Mouse (Mus musculus): Measurements from ENCODE around the gene Ppcs.

Gene Ppcs

GRCm38 (mm10) chr4:119417270-119417669, 5.0 kb downstream of the Ppcs start:
- DNase-seq = no peak

GRCm38 (mm10) chr4:119415072-119415753, 7.0 kb downstream of the Ppcs start, which contains the start of gene Ccdc30:
Gene Ccdc30 (minus strand): TSS chr4:119415521.
- peak; percentile 96 to 97 for DNase-seq

DNA sequence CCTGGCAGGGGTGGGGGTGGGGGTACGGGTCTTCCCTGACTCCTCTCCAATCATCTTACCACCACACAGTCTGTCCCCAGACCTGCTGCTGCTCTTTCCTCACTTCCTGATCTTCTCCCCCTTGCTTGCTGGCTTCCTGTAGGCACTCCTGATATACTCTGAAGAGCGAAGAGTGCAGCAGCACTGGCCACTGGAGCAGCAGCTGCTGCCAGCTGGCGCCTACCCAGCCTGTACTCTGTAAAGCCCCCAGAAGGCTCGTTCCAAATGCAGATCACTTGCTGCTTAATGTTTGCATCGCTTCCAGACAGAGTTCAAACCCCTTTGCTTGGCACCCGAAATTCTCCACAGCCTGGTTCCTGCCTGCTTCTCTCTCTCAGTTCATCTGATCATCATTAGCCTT, 9.4 kb downstream of the Ppcs start:
- peak; percentile 51 to 55 for DNase-seq

GRCm38 (mm10) chr4:119411877-119412650, 10.2 kb downstream of the Ppcs start:
- no peak for DNase-seq

DNA sequence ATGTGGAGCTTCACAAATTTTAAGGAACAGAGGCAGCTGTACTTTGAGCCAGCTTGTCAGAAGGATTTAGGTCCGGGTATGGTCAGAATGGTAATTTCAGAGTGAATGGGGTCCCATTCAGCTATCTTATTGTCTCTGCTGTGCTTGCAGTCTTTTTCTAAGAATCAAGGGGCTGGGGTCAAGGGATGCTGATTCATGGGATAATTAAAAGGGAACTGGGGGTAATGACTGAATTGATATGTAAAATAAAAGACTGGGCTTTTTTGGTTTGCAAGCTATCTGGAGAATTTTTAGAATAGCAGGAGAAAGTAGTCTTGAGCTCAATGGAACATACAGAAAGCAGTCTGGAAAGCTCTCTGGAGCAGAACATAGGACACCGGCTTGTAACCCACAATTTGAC, 18.8 kb downstream of the Ppcs start:
- DNase-seq = no peak

DNA sequence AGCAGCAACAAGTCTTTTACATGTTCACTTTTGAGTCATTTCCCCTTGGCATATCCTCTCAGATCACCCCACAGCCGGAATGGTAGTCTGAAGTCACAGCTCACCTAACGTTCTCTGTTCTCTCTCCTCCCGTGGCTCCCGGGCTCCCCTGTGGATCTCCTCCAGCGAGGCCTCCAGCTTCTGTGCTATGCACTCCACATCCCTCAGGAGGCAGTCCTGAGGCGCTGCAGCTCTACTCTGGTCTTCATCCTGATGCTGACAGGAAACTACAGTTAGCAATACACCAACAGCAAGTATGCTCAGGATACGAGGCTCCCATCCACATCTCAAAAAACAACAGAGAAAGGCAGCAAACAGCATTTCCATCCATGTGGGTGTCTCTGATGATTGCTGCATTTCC, 21.3 kb downstream of the Ppcs start:
- no peak for DNase-seq

GRCm38 (mm10) chr4:119398751-119399150, 23.5 kb downstream of the Ppcs start:
- DNase-seq = no peak

GRCm38 (mm10) chr4:119390369-119390768, 31.9 kb downstream of the Ppcs start:
- DNase-seq = peak; percentile 47

- DNase-seq = peak; percentile 43 to 68
Observed at GRCm38 (mm10) chr4:119389184-119389583, 33.0 kb downstream of the Ppcs start.

GRCm38 (mm10) chr4:119381471-119382190, 40.6 kb downstream of the Ppcs start:
- peak in 1 of 2 experiments; percentile 11 for DNase-seq

- DNase-seq = no peak
Observed at GRCm38 (mm10) chr4:119369460-119369859, 52.8 kb downstream of the Ppcs start.
